Mouse (Mus musculus) myocyte (in vitro differentiated cells): ENCODE data around the gene Gm10964. TPM values are rescaled to one million over a fixed set of nuclear protein-coding genes. Genes with fewer than 3 reads are reported as not detected.

ENCODE experiments used
- H3K27me3 ChIP-seq: one replicate; pipeline ENCODE4 v1.6.1; 2011; ENCODE audit not compliant: control insufficient read depth, insufficient read depth, insufficient read length
- H3K36me3 ChIP-seq: one replicate; pipeline ENCODE4 v1.6.1; 2011; ENCODE audit not compliant: control insufficient read depth, insufficient read depth
- H3K4me2 ChIP-seq: one replicate; pipeline ENCODE4 v1.6.1; 2011; ENCODE audit warnings: low read depth, control low read depth
- H3K4me3 ChIP-seq: one replicate; pipeline ENCODE4 v1.5.1; 2011; ENCODE audit warnings: mild to moderate bottlenecking, control low read depth, moderate library complexity
- H3K79me2 ChIP-seq: one replicate; pipeline ENCODE4 v1.6.1; 2011; ENCODE audit not compliant: control insufficient read depth, insufficient read depth
- H3ac ChIP-seq: one replicate; pipeline ENCODE4 v1.6.1; 2011; ENCODE audit not compliant: control insufficient read depth, insufficient read length
- CEBPB ChIP-seq: IDR thresholded peaks from 2 replicates; pipeline ENCODE4 v1.6.1; 2011; ENCODE audit warnings: mild to moderate bottlenecking, moderate library complexity; ENCODE audit not compliant: poor library complexity, insufficient read depth, severe bottlenecking
- E2F4 ChIP-seq: IDR thresholded peaks from one replicate; pipeline ENCODE4 v1.6.1; 2011; ENCODE audit warnings: mild to moderate bottlenecking, control low read depth, moderate library complexity; ENCODE audit not compliant: insufficient read depth
- MAX ChIP-seq: IDR thresholded peaks from one replicate; pipeline ENCODE4 v1.6.1; 2011; ENCODE audit warnings: low read depth, mild to moderate bottlenecking, control low read depth
- MYOD1 ChIP-seq, 3 experiments: IDR thresholded peaks; one replicate each; pipeline ENCODE4 v1.6.1; 2011; ENCODE audit warnings: control low read depth in 2 of 3, low read depth in 2 of 3, mild to moderate bottlenecking in 2 of 3, moderate library complexity in 1 of 3; ENCODE audit not compliant: insufficient read length in 2 of 3, control insufficient read depth in 1 of 3
- MYOG ChIP-seq, 3 experiments: IDR thresholded peaks; one replicate each; pipeline ENCODE4 v1.6.1; 2011; ENCODE audit warnings: control low read depth in 2 of 3, low read depth in 2 of 3, mild to moderate bottlenecking in 2 of 3; ENCODE audit not compliant: insufficient read length in 2 of 3, control insufficient read depth in 1 of 3, insufficient read depth in 1 of 3
- POLR2A ChIP-seq: IDR thresholded peaks from one replicate; pipeline ENCODE4 v1.6.1; 2011; ENCODE audit warnings: low read depth, mild to moderate bottlenecking, control low read depth, moderate library complexity; ENCODE audit not compliant: insufficient read length
- POLR2AphosphoS2 ChIP-seq: IDR thresholded peaks from one replicate; pipeline ENCODE4 v1.6.1; 2011; ENCODE audit warnings: low read depth, control low read depth; ENCODE audit not compliant: insufficient read length
- REST ChIP-seq: IDR thresholded peaks from one replicate; pipeline ENCODE4 v1.6.1; 2011; ENCODE audit warnings: mild to moderate bottlenecking, control low read depth, moderate library complexity; ENCODE audit not compliant: insufficient read depth, insufficient read length
- SRF ChIP-seq: IDR thresholded peaks from one replicate; pipeline ENCODE4 v1.6.1; 2011; ENCODE audit warnings: low read depth; ENCODE audit not compliant: control insufficient read depth, insufficient read length
- TCF12 ChIP-seq: IDR thresholded peaks from one replicate; pipeline ENCODE4 v1.6.1; 2011; ENCODE audit warnings: mild to moderate bottlenecking, control low read depth; ENCODE audit not compliant: poor library complexity, insufficient read depth, severe bottlenecking
- TCF3 ChIP-seq: IDR thresholded peaks from one replicate; pipeline ENCODE4 v1.6.1; 2011; ENCODE audit warnings: low read depth, control low read depth; ENCODE audit not compliant: insufficient read length
- USF1 ChIP-seq: IDR thresholded peaks from one replicate; pipeline ENCODE4 v1.6.1; 2011; ENCODE audit warnings: low read depth, mild to moderate bottlenecking, control low read depth, moderate library complexity
- polyA plus RNA-seq: library from polyadenylated mRNA; unstranded; fragments of >200 nt; fragmentation: generic; extraction: Trizol; gene quantifications from one replicate; pipeline ENCODE4 v1.2.1, GENCODE M21; 2012; ENCODE audit warnings: missing spikeins

Gene Gm10964
- not detected for polyA plus RNA-seq

GRCm38 (mm10) chr3:103739329-103739728 lies at the start of gene Gm10964:
Gene Gm10964, plus strand, starts transcription at chr3:103739366.
- Histone ChIP-seq H3K4me3 (peak within 1 kb of the TSS; percentile 19), H3ac (no peak within 1 kb of the TSS), H3K27me3 (no peaks in the 10 kb centered on the region), H3K4me2 (peak within 1 kb of the TSS; percentile 96), H3K36me3 (peaks cover 11% of the 10 kb centered on the region), H3K79me2 (peaks cover 8% of the 10 kb centered on the region)
- no peak for TF ChIP-seq USF1
- no peak for TF ChIP-seq REST
- no peak for TF ChIP-seq MYOG (IDR thresholded peaks at IDR 0.05; ENCODE audit: control insufficient read depth in 1 of 3, insufficient read depth in 1 of 3, insufficient read length in 2 of 3, low read depth in 2 of 3)
- no peak for TF ChIP-seq POLR2A
- TF ChIP-seq E2F4, result no peak
- no peak for TF ChIP-seq CEBPB
- no peak for TF ChIP-seq POLR2AphosphoS2
- TF ChIP-seq MYOD1 (IDR thresholded peaks at IDR 0.05; ENCODE audit: control insufficient read depth in 1 of 3, insufficient read length in 2 of 3, low read depth in 2 of 3), result no peak

- Histone ChIP-seq H3K36me3 (no peaks in the 10 kb centered on the region), H3K4me2 (no peak overlapping the region), H3K79me2 (no peaks in the 10 kb centered on the region), H3K4me3 (no peak overlapping the region), H3ac (no peak overlapping the region), H3K27me3 (no peaks in the 10 kb centered on the region)
- TF ChIP-seq REST (no peak), E2F4 (no peak), MYOD1 (IDR thresholded peaks at IDR 0.05; ENCODE audit: control insufficient read depth in 1 of 3, insufficient read length in 2 of 3, low read depth in 2 of 3) (no peak), POLR2A (no peak), USF1 (no peak), SRF (no peak), POLR2AphosphoS2 (no peak), TCF3 (no peak), CEBPB (no peak), MYOG (IDR thresholded peaks at IDR 0.05; ENCODE audit: control insufficient read depth in 1 of 3, insufficient read depth in 1 of 3, insufficient read length in 2 of 3, low read depth in 2 of 3) (no peak), MAX (no peak), TCF12 (no peak)
Observed at GRCm38 (mm10) chr3:103690506-103690905, 48.7 kb upstream of the Gm10964 start.

GRCm38 (mm10) chr3:103695556-103695955 lies 43.6 kb upstream of the Gm10964 start:
- Histone ChIP-seq H3K4me2 (no peak overlapping the region), H3K4me3 (no peak overlapping the region), H3K36me3 (no peaks in the 10 kb centered on the region), H3ac (no peak overlapping the region), H3K27me3 (no peaks in the 10 kb centered on the region), H3K79me2 (no peaks in the 10 kb centered on the region)
- TF ChIP-seq SRF, result no peak
- TF ChIP-seq POLR2AphosphoS2, result no peak
- TF ChIP-seq MAX, result no peak
- no peak for TF ChIP-seq REST
- TF ChIP-seq TCF12, result no peak
- no peak for TF ChIP-seq TCF3
- no peak for TF ChIP-seq MYOD1 (IDR thresholded peaks at IDR 0.05; ENCODE audit: control insufficient read depth in 1 of 3, insufficient read length in 2 of 3, low read depth in 2 of 3)
- TF ChIP-seq CEBPB, result no peak
- TF ChIP-seq MYOG (IDR thresholded peaks at IDR 0.05; ENCODE audit: control insufficient read depth in 1 of 3, insufficient read depth in 1 of 3, insufficient read length in 2 of 3, low read depth in 2 of 3), result no peak
- no peak for TF ChIP-seq POLR2A
- TF ChIP-seq E2F4, result no peak
- TF ChIP-seq USF1, result no peak

- Histone ChIP-seq H3K36me3 (no peaks in the 10 kb centered on the region), H3K4me2 (no peak overlapping the region), H3ac (no peak overlapping the region), H3K79me2 (no peaks in the 10 kb centered on the region), H3K27me3 (no peaks in the 10 kb centered on the region), H3K4me3 (no peak overlapping the region)
- no peak for TF ChIP-seq USF1
- TF ChIP-seq POLR2AphosphoS2, result no peak
- no peak for TF ChIP-seq TCF12
- TF ChIP-seq MYOG (IDR thresholded peaks at IDR 0.05; ENCODE audit: control insufficient read depth in 1 of 3, insufficient read depth in 1 of 3, insufficient read length in 2 of 3, low read depth in 2 of 3), result peak in 1 of 3 experiments; percentile 9
- no peak for TF ChIP-seq TCF3
- peak in 1 of 3 experiments; percentile 19 for TF ChIP-seq MYOD1 (IDR thresholded peaks at IDR 0.05; ENCODE audit: control insufficient read depth in 1 of 3, insufficient read length in 2 of 3, low read depth in 2 of 3)
Observed at GRCm38 (mm10) chr3:103696388-103696925, 42.7 kb upstream of the Gm10964 start.

GRCm38 (mm10) chr3:103704661-103705060 lies 34.5 kb upstream of the Gm10964 start:
- no peaks in the 10 kb centered on the region for H3K79me2 ChIP-seq
- H3K27me3 ChIP-seq, result no peaks in the 10 kb centered on the region
- no peak overlapping the region for H3K4me3 ChIP-seq
- no peaks in the 10 kb centered on the region for H3K36me3 ChIP-seq
- TF ChIP-seq CEBPB (no peak), E2F4 (no peak), SRF (no peak), MYOG (IDR thresholded peaks at IDR 0.05; ENCODE audit: control insufficient read depth in 1 of 3, insufficient read depth in 1 of 3, insufficient read length in 2 of 3, low read depth in 2 of 3) (no peak), TCF3 (no peak), USF1 (no peak), MAX (no peak), REST (no peak), MYOD1 (IDR thresholded peaks at IDR 0.05; ENCODE audit: control insufficient read depth in 1 of 3, insufficient read length in 2 of 3, low read depth in 2 of 3) (no peak), POLR2A (no peak), POLR2AphosphoS2 (no peak), TCF12 (no peak)
- no peak overlapping the region for H3K4me2 ChIP-seq
- no peak overlapping the region for H3ac ChIP-seq
